Mouse (Mus musculus) testis, postnatal 10 days (tissue): Measurements from ENCODE around the gene Larp1.
"Not testable (repeated sequence)": the region's sequence is repeated elsewhere in the genome, so short reads cannot be mapped to it uniquely, and the experiment has no call there.

Experiments used
- DNase-seq: peaks from one replicate; pipeline ENCODE4 v3.0.0; 2021; ENCODE audit warnings: low spot score

The Larp1 gene

DNA sequence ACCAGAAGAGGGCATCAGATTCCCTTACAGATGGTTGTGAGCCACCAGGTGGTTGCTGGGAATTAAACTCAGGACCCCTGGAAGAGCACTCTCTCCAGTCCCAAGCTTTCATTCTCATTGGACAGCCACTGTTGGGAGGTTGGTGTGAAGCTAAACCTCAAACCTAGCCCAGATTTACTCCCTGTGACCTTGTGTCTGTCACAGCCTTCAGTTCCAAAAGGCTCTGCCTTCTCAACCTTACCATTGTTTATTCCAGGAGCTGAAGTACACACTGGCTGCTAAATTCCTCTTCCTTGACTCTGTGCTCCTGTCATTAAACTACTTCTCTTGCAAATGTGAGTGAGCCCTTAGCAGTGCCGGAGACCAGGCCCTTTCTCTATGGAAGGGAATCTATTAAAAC, 20.1 kb downstream of the Larp1 start:
- no peak for DNase-seq

GRCm38 (mm10) chr11:58029869-58030268, 21.0 kb downstream of the Larp1 start:
- DNase-seq, result no peak

DNA sequence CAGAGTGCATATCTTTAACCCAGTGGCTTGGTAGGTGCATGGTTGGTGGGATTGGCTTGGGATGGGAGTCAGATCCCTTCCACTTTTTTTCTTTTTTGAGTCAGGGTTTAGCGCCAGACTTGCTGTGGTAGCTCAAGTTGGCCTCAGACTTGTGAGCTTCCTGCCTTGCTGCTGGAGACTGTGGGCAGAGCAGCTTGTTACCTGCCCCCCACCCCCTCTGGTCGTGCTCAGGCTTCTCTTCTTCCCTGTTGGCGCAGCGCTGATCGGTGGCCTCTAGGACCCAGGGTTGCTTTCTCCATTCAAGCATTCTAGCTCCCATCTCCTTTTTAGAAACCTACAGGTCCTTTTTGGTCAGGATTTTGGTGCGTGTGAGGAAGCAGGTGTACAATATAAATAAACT, 22.3 kb downstream of the Larp1 start:
- DNase-seq, result no peak

DNA sequence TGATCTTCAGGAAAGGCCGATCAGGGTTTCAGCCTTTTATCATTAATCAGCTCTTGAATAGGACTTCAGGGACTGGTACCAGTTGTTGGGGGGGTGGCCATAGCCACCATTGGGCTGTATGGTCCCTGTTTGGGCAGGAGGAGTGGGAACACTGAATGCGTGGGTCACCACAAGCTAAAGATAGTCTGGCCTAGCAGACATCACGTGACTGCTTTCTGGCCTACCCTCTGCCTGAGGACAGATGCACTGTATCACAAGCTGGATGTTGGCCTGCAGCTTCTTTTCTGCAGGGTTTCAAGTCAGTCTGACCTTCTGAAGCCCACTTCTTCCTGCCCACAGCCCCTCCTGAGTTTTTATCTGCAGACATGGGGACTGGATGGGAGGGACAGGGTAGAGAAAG, 24.8 kb downstream of the Larp1 start:
- no peak for DNase-seq

GRCm38 (mm10) chr11:58039027-58039426, 30.2 kb downstream of the Larp1 start:
- DNase-seq, result no peak

- no peak for DNase-seq
These were observed 34.1 kb downstream of the Larp1 start for GRCm38 (mm10) chr11:58042861-58043431.

DNA sequence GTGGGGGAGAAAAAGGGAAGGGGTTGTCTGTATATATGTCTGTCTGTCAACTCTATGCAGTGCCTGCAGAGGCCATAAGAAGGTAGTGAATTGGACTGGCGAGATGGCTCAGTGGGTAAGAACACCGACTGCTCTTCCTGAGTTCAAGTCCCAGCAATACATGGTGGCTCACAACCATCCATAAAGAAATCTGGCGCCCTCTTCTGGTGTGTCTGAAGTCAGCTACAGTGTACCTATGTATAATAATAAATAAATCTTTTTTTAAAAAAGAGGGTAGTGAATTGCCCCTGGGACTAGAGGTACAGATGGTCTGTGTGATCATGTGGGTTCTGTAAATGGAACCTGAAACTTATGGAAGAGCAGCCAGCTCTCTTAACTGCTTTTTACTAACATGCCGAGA, 37.6 kb downstream of the Larp1 start:
- DNase-seq, result no peak

GRCm38 (mm10) chr11:58057455-58057854, 48.6 kb downstream of the Larp1 start:
- DNase-seq, result peak; percentile 73

DNA sequence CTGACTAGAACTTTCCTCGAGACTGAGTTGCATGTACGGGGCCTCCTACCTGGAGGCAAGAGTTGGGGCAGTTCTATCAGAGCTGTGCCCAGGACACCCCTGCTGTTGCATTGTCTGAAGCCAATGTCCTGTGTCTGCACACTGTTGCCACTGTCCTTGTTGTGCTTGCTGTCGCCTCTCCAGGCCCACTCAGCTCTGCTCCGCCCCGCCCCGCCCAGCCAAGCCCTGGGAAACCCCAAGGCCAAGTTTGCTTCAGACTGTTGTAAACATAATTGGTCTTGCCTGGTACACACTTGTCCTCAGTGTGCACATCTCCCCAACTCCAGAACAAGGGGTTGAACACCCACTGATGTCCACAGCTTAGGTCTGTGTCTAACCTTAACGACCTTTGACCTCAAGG, 50.9 kb downstream of the Larp1 start:
- not testable (repeated sequence) for DNase-seq

DNA sequence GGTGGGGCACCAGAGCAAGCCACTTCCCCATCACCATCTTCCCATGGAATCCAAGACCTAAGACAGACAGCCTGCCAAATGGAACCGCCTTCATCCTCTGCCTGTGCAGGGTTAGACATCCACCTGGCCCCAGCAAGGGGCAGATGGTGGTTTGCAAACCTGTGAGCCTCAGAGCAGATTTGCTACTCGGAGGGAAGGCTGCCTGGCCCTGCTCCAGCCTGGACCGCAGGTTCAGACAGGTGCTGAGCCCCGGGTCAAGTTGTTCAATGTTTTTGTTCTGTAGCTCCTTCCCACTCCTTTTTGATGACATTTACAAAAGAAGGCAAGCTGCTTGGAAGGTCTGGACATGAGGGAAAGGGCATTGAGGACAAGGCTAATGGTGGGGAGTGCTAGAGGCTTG, 52.4 kb downstream of the Larp1 start:
- DNase-seq, result not testable (repeated sequence)

GRCm38 (mm10) chr11:58062586-58062985, 53.7 kb downstream of the Larp1 start:
- no peak for DNase-seq

DNA sequence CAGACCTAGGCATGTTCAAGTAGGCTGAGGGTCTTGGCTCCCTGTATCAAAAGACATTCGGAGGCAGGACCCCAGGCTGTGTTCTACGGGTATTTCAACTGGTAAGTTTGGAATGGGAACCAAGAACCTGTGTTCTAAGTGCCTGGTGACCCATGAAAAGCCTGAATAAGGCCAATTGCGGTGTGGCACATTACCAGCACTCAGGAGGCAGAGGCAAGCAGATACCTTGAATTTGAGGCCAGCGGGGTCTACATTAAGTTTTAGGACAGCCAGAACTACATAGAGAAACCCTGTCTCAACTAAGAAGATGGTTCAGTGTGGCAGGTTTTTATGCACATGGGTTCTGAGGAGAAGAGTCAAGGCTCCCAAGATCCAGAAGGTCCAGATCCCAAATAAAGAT, 56.2 kb downstream of the Larp1 start:
- DNase-seq, result no peak

DNA sequence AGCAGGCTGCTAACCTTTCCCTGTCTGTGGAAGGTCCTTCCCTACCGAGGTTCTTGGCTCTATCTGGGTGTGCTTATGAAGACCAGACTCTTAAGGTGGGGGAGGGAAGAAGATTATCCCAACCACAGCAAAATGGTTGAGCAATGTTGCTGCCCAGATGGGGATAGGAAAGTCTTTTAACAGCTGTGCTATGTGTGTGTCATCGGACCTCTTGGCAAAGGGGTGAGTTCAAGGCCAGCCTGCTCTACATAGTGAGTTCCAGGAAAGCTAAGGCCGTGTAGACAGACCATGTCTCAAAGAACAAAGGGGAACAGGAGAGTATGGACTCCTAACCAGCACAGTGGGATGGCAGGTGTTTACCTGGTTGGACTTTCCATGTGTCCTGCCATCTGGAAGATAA, 64.1 kb downstream of the Larp1 start:
- DNase-seq, result no peak

- DNase-seq, result no peak
These were observed 68.4 kb downstream of the Larp1 start for GRCm38 (mm10) chr11:58077270-58077669.

DNA sequence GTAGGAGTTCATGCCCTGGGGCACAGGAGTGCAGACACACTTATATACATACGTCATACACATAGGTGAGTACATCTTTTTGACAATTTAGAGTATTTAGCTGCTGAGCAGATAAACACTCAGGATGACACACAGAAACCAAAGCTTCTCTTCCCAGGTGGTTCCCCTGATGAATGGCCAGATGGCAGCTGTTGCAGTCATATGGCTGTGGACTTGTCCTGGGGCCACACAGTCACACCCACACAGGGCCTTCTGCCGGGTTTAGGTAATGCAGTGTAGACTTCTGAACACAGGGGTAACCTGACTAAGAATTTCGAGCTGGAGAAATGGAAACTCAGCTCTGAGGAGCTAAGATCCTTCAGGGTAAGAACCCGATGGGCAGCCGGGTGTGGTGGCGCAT, 72.9 kb downstream of the Larp1 start:
- DNase-seq, result no peak

- DNase-seq, result no peak
These were observed 83.7 kb downstream of the Larp1 start for GRCm38 (mm10) chr11:58092541-58092940.

GRCm38 (mm10) chr11:58093021-58093528, 84.2 kb downstream of the Larp1 start, which contains the start of gene Gm12248:
Gene Gm12248 (minus strand): TSS chr11:58093134.
- peak; percentile 67 for DNase-seq

DNA sequence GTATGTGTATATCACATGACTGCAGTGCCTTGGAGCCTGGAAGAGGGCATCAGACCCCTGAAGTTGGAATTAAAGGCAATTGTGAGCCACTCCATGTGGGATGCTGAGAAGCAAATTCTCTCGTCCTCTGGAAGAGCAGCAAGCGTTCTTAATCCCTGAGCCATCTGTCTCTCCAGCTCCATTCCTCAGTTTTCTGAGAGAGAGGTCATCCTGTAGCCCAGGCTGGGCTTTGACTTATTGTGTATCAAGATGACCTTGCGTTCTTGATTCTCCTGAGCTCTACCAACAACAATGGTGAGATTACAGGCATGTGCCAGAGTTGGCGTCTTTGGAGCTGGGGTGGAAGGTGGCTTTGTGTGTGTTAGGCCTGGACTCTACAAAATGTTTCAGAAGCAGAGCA, 85.9 kb downstream of the Larp1 start:
- DNase-seq, result no peak

DNA sequence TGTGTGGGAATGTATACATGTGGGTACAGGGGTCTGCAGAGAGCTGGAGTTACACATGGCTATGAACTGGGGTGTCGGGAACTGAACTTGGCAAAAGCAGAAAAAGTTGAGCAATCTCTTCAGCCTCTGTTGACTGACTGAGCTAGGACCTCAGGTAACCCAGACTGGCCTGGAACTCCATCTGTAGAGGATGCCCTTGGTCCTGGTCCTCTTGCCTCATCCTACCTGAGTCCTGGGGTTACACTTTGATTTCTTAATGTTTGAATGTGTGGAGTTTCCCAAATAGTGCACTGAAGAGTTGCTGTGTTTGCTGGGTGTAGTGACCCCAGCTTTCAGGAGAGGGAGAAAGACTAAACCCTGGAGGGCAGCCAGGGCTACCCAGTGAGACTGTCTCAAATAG, 86.7 kb downstream of the Larp1 start:
- no peak for DNase-seq

- DNase-seq, result no peak
These were observed 87.3 kb downstream of the Larp1 start for GRCm38 (mm10) chr11:58096160-58096559.

DNA sequence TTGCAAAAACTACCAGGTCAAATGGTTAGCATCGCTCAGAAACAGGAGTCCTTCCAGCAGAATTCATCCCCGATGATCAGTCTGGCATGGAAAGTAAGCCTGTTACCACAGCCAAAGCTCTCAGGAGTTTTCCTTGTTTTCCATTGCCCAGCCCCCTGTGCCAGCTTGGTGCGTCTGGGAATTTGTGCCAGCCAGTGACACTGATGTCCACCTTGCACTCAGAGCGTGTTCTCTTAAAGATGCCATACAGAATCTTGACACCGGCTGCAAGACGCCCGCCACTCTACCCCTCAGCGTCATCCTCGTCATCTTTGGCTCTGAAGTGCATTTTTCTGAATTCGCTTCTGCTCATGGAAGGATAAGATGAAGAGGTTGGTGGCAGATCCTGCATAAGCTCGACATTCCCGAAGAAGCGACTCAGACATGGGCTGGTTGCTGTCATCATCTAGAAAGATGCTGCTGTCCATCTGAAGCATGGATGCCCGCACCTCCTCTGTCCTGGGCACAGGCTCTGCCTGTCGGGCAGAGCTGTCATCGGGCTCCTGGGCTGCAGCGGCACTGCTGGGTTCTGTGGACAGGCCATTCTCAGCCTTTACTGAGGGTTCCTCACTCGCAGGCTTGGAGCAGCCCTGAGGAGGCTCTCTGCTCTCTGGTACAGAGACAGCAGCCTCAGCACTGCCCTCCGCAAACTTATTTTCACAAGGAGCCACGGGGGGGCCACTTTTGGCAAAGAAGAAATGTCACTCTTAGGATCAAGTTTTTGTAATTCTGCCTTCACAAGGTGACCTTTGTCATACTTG, 88.2 kb downstream of the Larp1 start:
- no peak for DNase-seq

DNA sequence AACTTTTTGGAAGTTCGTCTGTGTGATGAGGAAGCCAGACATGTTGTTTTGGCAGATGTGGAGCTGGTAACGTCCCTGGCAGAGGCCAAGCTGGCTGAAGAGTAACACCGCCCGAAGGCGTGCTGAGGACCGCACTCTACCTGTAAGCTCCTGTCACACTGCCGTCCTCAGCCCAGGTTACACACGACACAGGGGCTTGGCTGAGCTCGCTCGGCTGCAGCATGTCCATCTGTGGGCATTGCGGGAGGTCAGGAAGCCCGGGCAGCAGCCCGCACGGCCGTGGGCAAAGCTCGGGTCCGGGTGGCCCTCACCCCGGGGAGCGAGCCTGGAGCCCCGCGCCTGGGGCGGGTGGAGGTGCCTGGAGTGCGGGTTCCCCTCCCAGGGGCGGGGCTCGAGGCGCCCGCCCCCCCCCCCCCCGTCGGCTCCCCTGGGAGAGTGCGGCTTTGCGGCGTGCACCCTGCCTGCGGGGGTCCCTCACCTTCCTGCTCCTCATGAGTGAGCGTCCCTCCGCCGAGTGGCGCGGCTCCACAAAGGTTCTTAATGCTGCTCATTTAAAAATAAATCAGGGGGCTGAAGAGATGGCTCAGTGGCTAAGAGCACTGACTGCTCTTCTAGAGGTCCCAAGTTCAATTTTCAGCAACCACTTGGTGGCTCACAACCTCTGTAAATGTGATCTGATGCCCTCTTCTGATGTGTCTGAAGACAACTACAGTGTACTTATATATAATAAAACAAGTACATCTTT, 88.9 kb downstream of the Larp1 start:
- DNase-seq, result peak; percentile 47

GRCm38 (mm10) chr11:58098366-58098720, 89.5 kb downstream of the Larp1 start:
- DNase-seq, result not testable (repeated sequence)
